Mouse (Mus musculus): ENCODE measurements around the gene Flt3l.
A peak's percentile ranks its signal among the peaks of the same experiment; 100 is the strongest.

Flt3l gene

GRCm38 (mm10) chr7:45095367-45095766 lies 40.9 kb downstream of the Flt3l start:
- no peak for DNase-seq (ENCODE audit: low spot score)

- no peak for DNase-seq (ENCODE audit: low spot score)
Measured at GRCm38 (mm10) chr7:45094121-45094520, 42.1 kb downstream of the Flt3l start.

- DNase-seq (ENCODE audit: low spot score): no peak
Measured at GRCm38 (mm10) chr7:45093516-45093905, 42.7 kb downstream of the Flt3l start.

- DNase-seq (ENCODE audit: low spot score): no peak
Measured at GRCm38 (mm10) chr7:45092828-45093515, 43.3 kb downstream of the Flt3l start.

- peak; percentile 76 for DNase-seq (ENCODE audit: low spot score)
Measured at GRCm38 (mm10) chr7:45092048-45092447, 44.2 kb downstream of the Flt3l start, which contains the start of gene Rcn3. Rcn3 (minus strand) TSS chr7:45092221.

- peak; percentile 32 for DNase-seq (ENCODE audit: low spot score)
Measured at GRCm38 (mm10) chr7:45091001-45091990, 44.9 kb downstream of the Flt3l start.

- no peak for DNase-seq (ENCODE audit: low spot score)
Measured at GRCm38 (mm10) chr7:45090251-45090977, 45.8 kb downstream of the Flt3l start.

- no peak for DNase-seq (ENCODE audit: low spot score)
Measured at GRCm38 (mm10) chr7:45088597-45088996, 47.6 kb downstream of the Flt3l start.

- no peak for DNase-seq (ENCODE audit: low spot score)
Measured at GRCm38 (mm10) chr7:45086084-45086483, 50.1 kb downstream of the Flt3l start.

GRCm38 (mm10) chr7:45083300-45083890 lies 52.8 kb downstream of the Flt3l start:
- DNase-seq (ENCODE audit: low spot score): no peak

- no peak for DNase-seq (ENCODE audit: low spot score)
Measured at GRCm38 (mm10) chr7:45082401-45083299, 53.6 kb downstream of the Flt3l start.

GRCm38 (mm10) chr7:45081016-45081415 lies 55.2 kb downstream of the Flt3l start:
- no peak for DNase-seq (ENCODE audit: low spot score)

- peak; percentile 91 for DNase-seq (ENCODE audit: low spot score)
Measured at GRCm38 (mm10) chr7:45079856-45080255, 56.4 kb downstream of the Flt3l start.

All from urinary bladder, postnatal 25 days (tissue).